Mouse (Mus musculus) small intestine, adult 2 months (tissue): Measurements from ENCODE around the gene Ugt1a6b.

ENCODE experiments used
- CTCF ChIP-seq: fragments of 200-500 bp; IDR thresholded peaks from 2 replicates; pipeline ENCODE4 v1.5.1; 2012; ENCODE audit warnings: low read depth, mild to moderate bottlenecking, control low read depth, inconsistent platforms, low read length, moderate library complexity, mixed read lengths; ENCODE audit not compliant: insufficient replicate concordance, insufficient read length; ENCODE audit errors: extremely low read depth
- POLR2A ChIP-seq: fragments of 200-500 bp; IDR thresholded peaks from 2 replicates; pipeline ENCODE4 v1.6.1; 2012; ENCODE audit warnings: low read depth, mild to moderate bottlenecking, control low read depth, inconsistent platforms, low read length, moderate library complexity

DNA sequence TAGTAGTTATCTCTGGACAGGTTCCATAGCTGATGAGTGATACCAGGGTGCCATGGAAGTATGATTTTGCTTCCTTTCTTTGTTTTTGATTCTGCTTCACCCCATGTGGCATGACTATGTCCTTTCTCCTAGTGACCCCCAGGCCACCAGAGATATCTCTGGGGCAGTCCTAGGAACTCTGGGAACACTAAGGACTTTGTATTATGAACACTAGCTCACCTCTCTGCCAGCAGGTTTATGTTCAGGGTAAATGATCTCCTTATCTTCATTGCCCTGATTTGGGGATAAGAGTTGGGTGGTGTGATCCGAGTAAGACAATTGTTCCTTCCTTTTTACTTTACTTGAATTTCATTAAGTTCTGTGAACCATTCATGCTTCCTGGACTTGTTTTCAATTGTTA lies 16.9 kb upstream of the Ugt1a6b start:
- TF ChIP-seq CTCF (no peak), POLR2A (no peak)
